Mouse (Mus musculus) embryonic facial prominence, embryonic 15.5 days (tissue): ENCODE measurements at regions not wholly inside any gene's neighbourhood (a gene's known extent, or its start where the extent isn't known, plus 50 kb on each side); places are given as distances from the start of the nearest gene placed in this dataset.

ENCODE experiments used
- ATAC-seq: fragments of 200-750 bp; cut with Nextera tagmentation; 2 replicates; pipeline ENCODE4 v1.8.0; 2017; ENCODE audit warnings: low read depth, moderate TSS enrichment; ENCODE audit not compliant: insufficient number of reproducible peaks, low FRiP score, low TSS enrichment
- H3K27ac ChIP-seq: fragments of 300-500 bp; sonication (generic); replicated peaks from 2 replicates; pipeline ENCODE4 v1.5.1; 2015; ENCODE audit warnings: mild to moderate bottlenecking, inconsistent platforms
- H3K27me3 ChIP-seq: fragments of 300-500 bp; sonication (generic); 2 replicates; pipeline ENCODE4 v1.6.1; 2015; ENCODE audit warnings: inconsistent platforms
- H3K36me3 ChIP-seq: fragments of 300-500 bp; sonication (generic); 2 replicates; pipeline ENCODE4 v1.6.1; 2015; ENCODE audit warnings: mild to moderate bottlenecking, inconsistent platforms
- H3K4me1 ChIP-seq: fragments of 300-500 bp; sonication (generic); 2 replicates; pipeline ENCODE4 v1.6.1; 2015; ENCODE audit warnings: inconsistent platforms
- H3K4me2 ChIP-seq: fragments of 300-500 bp; sonication (generic); replicated peaks from 2 replicates; pipeline ENCODE4 v1.6.1; 2015; ENCODE audit warnings: mild to moderate bottlenecking, inconsistent platforms
- H3K4me3 ChIP-seq: fragments of 300-500 bp; sonication (generic); replicated peaks from 2 replicates; pipeline ENCODE4 v1.5.1; 2015; ENCODE audit warnings: mild to moderate bottlenecking, inconsistent platforms
- H3K9ac ChIP-seq: fragments of 300-500 bp; sonication (generic); 2 replicates; pipeline ENCODE4 v1.6.1; 2015; ENCODE audit warnings: inconsistent platforms
- H3K9me3 ChIP-seq: fragments of 300-500 bp; sonication (generic); replicated peaks from 2 replicates; pipeline ENCODE4 v1.6.1; 2016; ENCODE audit warnings: inconsistent platforms
- WGBS: fragments of 180-500 bp; shearing (Covaris S2); methylation state at CpG from one replicate; pipeline ENCODE4 v1.1.7; 2015; 5-methylcytosine and 5-hydroxymethylcytosine counted together

DNA sequence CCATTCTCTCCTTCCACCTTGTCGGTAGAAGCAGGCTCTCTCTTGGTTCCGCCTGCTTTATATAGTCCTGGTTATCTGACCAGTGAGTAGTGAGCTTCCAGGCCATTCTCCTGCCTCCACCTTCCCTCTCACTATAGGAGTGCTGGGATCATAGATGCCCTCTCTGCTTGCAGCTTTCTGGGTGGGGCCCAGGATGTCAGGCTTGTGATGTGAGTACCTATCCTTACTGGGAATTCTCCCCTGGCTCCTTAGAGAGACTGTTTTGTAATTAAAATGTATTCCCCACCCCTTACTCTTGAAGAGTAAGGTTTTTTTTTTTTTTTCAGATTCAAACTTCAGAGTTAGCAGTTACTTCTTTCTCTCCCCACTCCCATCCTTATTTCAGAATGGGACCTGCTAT is 291.1 kb upstream of the Rtl1 start:
- Histone ChIP-seq H3K27ac (no peak overlapping the region), H3K27me3 (no peaks in the 10 kb centered on the region), H3K36me3 (no peaks in the 10 kb centered on the region), H3K4me1 (peaks cover 4% of the 10 kb centered on the region; the same call in 1 of the 2 replicates), H3K4me2 (no peak overlapping the region), H3K9ac (no peak overlapping the region), H3K4me3 (no peak overlapping the region), H3K9me3 (no peaks in the 10 kb centered on the region)
- no peak for ATAC-seq
- WGBS, result 83% methylated on average over 2 of the region's 2 CpGs

DNA sequence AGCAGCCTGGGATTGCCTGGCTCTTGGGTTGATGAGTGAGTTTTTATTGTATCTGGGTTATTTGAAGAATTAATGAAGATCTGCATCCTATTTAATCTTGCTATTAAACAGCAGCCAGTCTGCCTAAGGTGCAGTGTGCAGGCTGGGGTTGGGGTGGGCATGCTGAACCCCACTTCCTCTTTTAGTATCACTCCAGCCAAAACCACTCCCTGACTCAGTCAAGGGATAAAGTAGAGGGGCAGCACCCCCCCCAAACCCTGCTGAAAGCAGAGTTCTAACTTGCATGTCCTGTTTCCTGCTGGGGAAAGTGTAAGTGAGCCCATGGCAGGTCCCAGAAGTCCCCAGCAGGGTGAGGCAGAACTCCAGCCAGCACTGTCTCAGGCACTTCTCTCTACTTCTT is 292.7 kb upstream of the Rtl1 start:
- H3K9me3 ChIP-seq, result no peaks in the 10 kb centered on the region
- no peak overlapping the region for H3K9ac ChIP-seq
- H3K4me3 ChIP-seq, result no peak overlapping the region
- no peak overlapping the region for H3K27ac ChIP-seq
- no peak for ATAC-seq
- H3K4me1 ChIP-seq, result peaks cover 7% of the 10 kb centered on the region; the same call in 1 of the 2 replicates
- H3K36me3 ChIP-seq, result no peaks in the 10 kb centered on the region
- H3K4me2 ChIP-seq, result no peak overlapping the region
- no peaks in the 10 kb centered on the region for H3K27me3 ChIP-seq

DNA sequence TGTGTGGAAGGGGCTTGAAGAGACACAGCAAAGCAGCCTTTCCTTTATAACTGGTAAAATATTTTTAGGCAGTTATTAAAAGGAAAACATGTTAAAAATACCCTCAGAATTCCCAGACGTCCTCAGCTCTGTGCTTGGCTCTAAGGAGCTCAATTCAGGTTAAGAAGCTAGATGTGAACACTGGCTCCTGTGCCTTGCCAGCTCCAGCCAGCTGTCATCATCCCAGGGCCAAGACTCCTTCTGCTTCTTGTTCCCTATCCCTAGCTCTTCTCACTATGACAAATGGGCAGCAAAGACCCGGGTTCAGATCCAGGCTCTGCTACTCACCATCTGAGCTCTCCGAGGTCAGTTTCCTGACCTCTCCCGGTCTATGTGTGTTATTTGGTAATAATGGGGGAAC is 293.5 kb upstream of the Rtl1 start:
- 70% methylated on average over 4 of the region's 4 CpGs for WGBS
- Histone ChIP-seq H3K4me3 (no peak overlapping the region), H3K27me3 (no peaks in the 10 kb centered on the region), H3K36me3 (no peaks in the 10 kb centered on the region), H3K4me2 (no peak overlapping the region), H3K9me3 (no peaks in the 10 kb centered on the region), H3K9ac (no peak overlapping the region), H3K4me1 (peaks cover 9% of the 10 kb centered on the region; the same call in 1 of the 2 replicates), H3K27ac (no peak overlapping the region)
- no peak for ATAC-seq

DNA sequence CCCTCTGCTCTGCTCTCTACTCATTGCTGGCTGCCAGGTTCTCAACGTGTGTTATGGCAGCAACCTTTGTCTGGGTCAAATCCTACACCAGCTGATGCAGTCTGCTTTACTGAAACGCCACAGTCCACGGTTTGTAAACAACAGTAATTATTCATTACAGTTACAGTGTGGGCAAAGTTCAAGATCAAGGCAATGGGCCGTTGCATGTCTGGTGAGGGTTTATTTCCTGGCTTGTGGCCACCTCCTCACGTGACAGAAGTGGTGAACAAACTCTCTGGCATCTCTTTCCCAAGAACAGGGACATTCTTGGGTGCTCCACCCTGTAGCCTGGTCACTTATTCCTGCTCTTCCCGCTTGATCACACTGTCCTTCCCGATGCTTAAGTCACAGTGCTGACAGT is 295.3 kb upstream of the Rtl1 start:
- Histone ChIP-seq H3K4me3 (no peak overlapping the region), H3K27ac (no peak overlapping the region), H3K4me2 (no peak overlapping the region), H3K9me3 (no peaks in the 10 kb centered on the region), H3K36me3 (no peaks in the 10 kb centered on the region), H3K27me3 (no peaks in the 10 kb centered on the region), H3K9ac (no peak overlapping the region), H3K4me1 (peaks cover 18% of the 10 kb centered on the region)
- 53% methylated on average over 7 of the region's 7 CpGs for WGBS
- no peak for ATAC-seq

DNA sequence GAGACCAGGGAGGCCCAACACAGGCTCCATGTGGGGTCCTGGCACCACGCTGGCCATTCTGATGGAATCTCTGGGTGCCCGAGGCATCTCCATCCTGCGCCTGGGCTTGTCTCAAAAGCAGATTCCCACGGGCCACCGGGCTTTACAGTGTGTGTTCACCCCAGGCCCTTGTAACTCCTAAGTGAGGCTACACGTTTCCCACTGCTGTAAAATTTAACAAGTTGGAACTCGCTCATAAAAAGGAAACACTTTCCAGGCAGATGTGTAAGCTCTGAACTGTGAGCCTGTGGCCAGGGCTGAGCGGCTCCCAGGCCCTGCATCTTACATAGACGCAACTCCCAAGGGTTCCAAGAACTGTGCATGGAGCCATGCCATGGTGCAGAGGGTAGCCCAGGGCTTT is 296.3 kb upstream of the Rtl1 start:
- 0 out of 2 replicates have a peak overlapping the region, but pooled peaks have one; percentile 1 for H3K27ac ChIP-seq

DNA sequence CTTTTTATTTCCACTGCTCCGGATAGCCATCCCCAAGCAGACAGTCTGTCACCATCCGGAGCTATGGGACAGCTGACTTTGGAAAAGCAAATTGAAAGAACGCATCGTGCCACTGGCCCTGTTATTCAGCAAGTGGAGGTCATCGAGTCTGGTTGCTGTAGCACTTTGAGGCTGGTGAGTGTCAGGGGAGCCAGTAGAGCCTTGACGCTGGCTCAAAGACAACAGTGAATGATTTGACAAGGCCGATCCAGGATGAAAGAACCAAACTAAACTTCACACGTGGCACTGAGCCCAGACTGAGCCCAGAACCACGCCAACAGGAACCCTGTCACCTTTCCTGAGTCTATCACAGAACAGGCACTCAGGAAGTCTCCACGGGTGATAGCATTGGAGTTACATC is 296.8 kb upstream of the Rtl1 start:
- peaks cover 18% of the 10 kb centered on the region for H3K4me1 ChIP-seq
- 0 out of 2 replicates have a peak overlapping the region, but pooled peaks have one; percentile 82 for H3K27ac ChIP-seq
- WGBS, result 84% methylated on average over 10 of the region's 10 CpGs

More for the DNA sequence above, 296.3 kb upstream of the Rtl1 start:
- peaks cover 18% of the 10 kb centered on the region for H3K4me1 ChIP-seq
- no peak overlapping the region for H3K9ac ChIP-seq
- ATAC-seq, result no peak
- H3K36me3 ChIP-seq, result no peaks in the 10 kb centered on the region
- no peaks in the 10 kb centered on the region for H3K27me3 ChIP-seq
- H3K4me3 ChIP-seq, result no peak overlapping the region
- H3K4me2 ChIP-seq, result no peak overlapping the region
- no peaks in the 10 kb centered on the region for H3K9me3 ChIP-seq
- 73% methylated on average over 9 of the region's 9 CpGs for WGBS

DNA sequence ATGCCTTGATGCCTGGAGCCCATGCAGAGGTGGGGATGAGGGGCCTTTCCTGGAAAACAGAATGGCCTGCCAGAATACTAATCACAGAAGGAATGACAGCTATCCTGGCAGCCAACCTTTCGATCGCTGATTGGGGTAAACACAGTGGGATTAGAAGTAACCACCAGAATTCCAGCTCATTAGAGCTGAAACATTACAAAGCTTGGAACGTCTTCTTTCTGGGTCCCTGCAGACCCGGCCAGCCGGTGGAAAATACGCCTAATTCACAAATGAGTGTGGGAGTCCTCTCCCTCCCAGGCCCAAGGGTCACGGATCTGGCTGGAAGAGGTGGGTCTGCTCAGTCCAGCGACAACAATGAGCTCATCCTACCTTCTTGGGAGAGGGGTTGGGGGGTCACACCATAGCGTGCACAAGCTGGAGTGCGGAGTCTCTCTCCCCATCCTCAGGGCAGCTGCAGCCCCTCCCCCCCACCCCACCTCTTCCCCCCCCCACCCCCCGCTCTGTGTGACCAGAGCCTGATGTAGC is 297.8 kb upstream of the Rtl1 start:
- no peak overlapping the region for H3K4me3 ChIP-seq
- H3K9me3 ChIP-seq, result no peaks in the 10 kb centered on the region
- H3K4me1 ChIP-seq, result peaks cover 18% of the 10 kb centered on the region
- H3K9ac ChIP-seq, result no peak overlapping the region
- peak overlapping the region; percentile 82 for H3K27ac ChIP-seq
- peak; percentile 77 for ATAC-seq
- H3K36me3 ChIP-seq, result no peaks in the 10 kb centered on the region
- 64% methylated on average over 11 of the region's 11 CpGs for WGBS
- H3K4me2 ChIP-seq, result no peak overlapping the region
- no peaks in the 10 kb centered on the region for H3K27me3 ChIP-seq

More for the DNA sequence above, 296.8 kb upstream of the Rtl1 start:
- H3K36me3 ChIP-seq, result no peaks in the 10 kb centered on the region
- H3K4me3 ChIP-seq, result no peak overlapping the region
- H3K4me2 ChIP-seq, result no peak overlapping the region
- no peak overlapping the region for H3K9ac ChIP-seq
- no peaks in the 10 kb centered on the region for H3K9me3 ChIP-seq
- ATAC-seq, result no peak
- no peaks in the 10 kb centered on the region for H3K27me3 ChIP-seq

DNA sequence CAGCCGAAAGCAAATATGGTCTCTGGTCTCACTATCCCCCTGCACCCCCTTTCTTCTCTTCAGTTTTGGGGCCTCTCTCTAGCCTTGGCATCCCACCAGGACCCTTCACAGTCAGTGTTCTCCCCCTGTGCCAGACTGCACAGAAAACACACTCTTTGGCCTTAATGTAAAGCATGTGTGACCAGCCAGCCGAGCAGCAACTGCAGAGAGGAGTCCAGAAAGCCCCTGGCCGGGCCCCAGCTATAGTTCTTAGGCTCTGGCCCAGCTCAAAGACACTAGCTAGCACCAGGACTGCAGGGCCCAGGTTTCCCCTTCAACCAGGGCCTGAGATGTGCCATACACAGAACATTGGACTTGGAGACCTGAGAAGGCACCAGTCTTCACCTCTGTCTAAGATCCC is 299.3 kb upstream of the Rtl1 start:
- H3K4me1 ChIP-seq, result peaks cover 18% of the 10 kb centered on the region
- H3K27me3 ChIP-seq, result no peaks in the 10 kb centered on the region
- H3K4me2 ChIP-seq, result no peak overlapping the region
- no peaks in the 10 kb centered on the region for H3K36me3 ChIP-seq
- H3K9ac ChIP-seq, result no peak overlapping the region
- peak overlapping the region; percentile 82 for H3K27ac ChIP-seq
- H3K4me3 ChIP-seq, result no peak overlapping the region
- peak; percentile 86 for ATAC-seq
- H3K9me3 ChIP-seq, result no peaks in the 10 kb centered on the region
- 49% methylated on average over 3 of the region's 3 CpGs for WGBS

DNA sequence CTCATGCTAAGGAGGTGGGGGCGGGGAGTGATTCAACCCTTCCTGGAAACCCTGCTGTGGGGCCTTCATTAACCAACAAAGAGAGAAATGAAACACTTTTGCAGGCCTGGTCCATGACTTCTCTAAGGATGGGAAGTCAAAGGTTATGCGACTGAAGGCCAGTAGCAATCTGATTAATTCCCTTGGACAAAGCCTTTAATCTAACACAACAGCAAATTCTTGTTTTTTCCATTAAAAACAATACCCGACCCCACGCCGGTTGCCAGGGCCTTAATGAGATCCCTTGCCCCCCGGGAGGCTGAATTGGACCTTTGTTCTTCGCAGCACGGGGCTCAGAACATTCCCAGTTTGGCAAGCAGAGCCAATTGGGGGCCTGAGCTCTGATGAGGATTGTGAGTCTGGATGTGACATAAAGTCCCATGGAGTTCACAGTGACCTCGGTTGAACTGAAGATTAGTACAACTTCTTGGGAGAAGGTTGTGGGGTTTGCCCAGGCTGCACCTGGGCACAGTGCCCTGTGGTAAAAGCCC is 310.9 kb upstream of the Rtl1 start:
- no peak for ATAC-seq
- H3K4me3 ChIP-seq, result no peak overlapping the region
- H3K9ac ChIP-seq, result no peak overlapping the region
- no peaks in the 10 kb centered on the region for H3K4me1 ChIP-seq
- H3K27ac ChIP-seq, result no peak overlapping the region
- H3K4me2 ChIP-seq, result no peak overlapping the region
- no peaks in the 10 kb centered on the region for H3K9me3 ChIP-seq
- 41% methylated on average over 9 of the region's 9 CpGs for WGBS
- H3K36me3 ChIP-seq, result no peaks in the 10 kb centered on the region
- no peaks in the 10 kb centered on the region for H3K27me3 ChIP-seq

DNA sequence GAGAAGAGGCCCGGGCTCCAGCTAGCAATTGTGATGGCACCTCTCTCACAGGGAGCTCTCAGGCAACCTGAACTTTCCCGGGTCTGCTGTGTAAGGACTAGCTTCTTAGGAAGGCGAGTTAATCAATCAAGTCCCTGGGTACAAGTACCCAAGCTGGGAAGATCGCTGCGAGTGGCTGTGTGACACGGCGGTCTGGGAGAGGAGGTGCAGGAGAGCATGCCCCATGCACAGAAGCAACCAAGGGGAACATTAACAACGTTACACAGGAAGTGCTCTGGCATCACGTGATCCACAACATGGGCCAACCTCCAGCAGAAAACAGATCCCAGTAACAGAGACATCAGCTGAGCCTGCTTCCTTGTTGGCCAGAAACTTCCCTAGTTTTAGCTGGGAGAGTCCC is 311.4 kb upstream of the Rtl1 start:
- Histone ChIP-seq H3K4me1 (no peaks in the 10 kb centered on the region), H3K4me3 (no peak overlapping the region), H3K27me3 (no peaks in the 10 kb centered on the region), H3K27ac (no peak overlapping the region), H3K4me2 (no peak overlapping the region), H3K9me3 (no peaks in the 10 kb centered on the region), H3K9ac (no peak overlapping the region), H3K36me3 (no peaks in the 10 kb centered on the region)
- ATAC-seq, result no peak
- 63% methylated on average over 9 of the region's 9 CpGs for WGBS

DNA sequence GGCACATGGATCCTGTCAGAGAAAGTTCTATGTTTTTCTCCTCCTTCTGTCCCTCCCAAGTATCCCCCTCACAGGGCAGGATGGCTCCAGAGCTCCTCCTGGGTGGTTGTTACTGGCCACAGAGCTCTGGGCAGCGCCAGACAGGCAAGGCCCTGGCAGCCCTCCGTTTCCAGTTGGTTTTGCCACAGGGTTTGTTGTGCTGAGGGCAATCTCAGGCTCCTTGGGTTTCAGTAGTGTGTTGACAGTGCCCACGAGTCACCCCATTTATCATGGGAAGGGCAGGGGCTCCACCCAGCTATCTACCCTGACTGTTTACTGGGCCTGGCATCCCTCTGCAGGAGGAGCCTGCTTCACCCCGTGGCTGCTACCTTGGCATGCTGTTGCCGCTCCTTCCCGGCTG is 317.6 kb upstream of the Rtl1 start:
- Histone ChIP-seq H3K9me3 (no peaks in the 10 kb centered on the region), H3K4me2 (no peak overlapping the region), H3K27me3 (no peaks in the 10 kb centered on the region), H3K27ac (no peak overlapping the region), H3K4me1 (no peaks in the 10 kb centered on the region), H3K9ac (no peak overlapping the region), H3K36me3 (no peaks in the 10 kb centered on the region), H3K4me3 (no peak overlapping the region)
- no peak for ATAC-seq
- WGBS, result 61% methylated on average over 6 of the region's 6 CpGs

DNA sequence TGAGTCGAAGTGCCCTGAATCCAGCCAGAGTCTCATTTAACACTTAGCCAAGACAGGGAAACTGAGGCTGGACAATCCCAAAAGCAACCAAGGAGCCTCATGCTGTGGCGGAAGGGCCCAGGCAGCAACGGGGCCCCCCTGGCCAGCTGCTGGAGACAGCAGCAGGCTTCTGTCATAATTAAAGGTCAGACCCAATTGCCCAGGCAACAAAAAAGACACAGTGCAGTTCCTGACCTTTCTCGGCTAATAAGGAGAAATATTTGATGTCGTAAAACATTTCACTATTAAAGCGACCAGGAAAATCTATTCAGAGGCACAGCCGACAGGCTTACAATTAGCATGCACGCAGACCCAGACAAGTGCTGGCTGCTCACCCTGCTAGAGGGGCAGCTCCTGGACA is 318.8 kb upstream of the Rtl1 start:
- Histone ChIP-seq H3K4me1 (no peaks in the 10 kb centered on the region), H3K4me3 (no peak overlapping the region), H3K4me2 (no peak overlapping the region), H3K9ac (no peak overlapping the region), H3K9me3 (no peaks in the 10 kb centered on the region), H3K36me3 (no peaks in the 10 kb centered on the region), H3K27ac (no peak overlapping the region), H3K27me3 (no peaks in the 10 kb centered on the region)
- ATAC-seq, result no peak
- WGBS, result 71% methylated on average over 8 of the region's 8 CpGs
